In the genomic region with DNA sequence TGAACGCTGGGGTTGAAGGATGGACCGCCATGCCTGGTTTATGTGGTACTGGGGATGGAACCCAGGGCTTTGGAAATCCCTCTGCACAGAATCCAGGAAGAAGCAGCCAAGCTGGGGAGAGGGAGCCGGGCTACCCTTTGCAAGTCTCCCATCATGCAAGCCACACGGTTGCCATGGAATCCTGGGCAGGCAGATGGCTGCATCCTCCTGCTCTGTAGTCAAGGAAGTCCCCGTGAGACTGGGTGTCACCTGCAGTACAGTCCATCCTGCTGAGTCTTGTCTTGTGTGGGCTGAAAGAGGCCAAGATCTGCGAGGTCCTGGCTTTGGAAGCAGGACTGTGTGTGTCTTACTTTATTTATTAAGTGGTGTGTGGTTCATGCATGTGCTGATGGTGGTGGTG, we compare ENCODE assay signal across 16 mouse cellular contexts.
DNase-seq lines count a peak whose midpoint lies in the region; ATAC-seq lines count a peak whose summit lies in the region.
"Had no signal": no experiment of that assay in that cellular context is flagged by ENCODE, and none has a peak within 500 bp of the region (broad histone marks: within the 10 kb centered on the region; RNA-seq: fewer than 3 reads in every experiment).

No protein-coding gene starts in this region.

- ATAC-seq in frontal cortex, adult (ENCODE audit: low TSS enrichment) = peak; percentile 41
- ATAC-seq in erythroblast, adult 5-6 weeks (replicated peaks; ENCODE audit: low FRiP score, poor library complexity, severe bottlenecking) = no peak

- intact Hi-C loops in left cerebral cortex, postnatal 25 days (cut with DNase I) = loop anchor here (10.0 kb wide), 1 partner anchor 114 kb away; the partner anchor contains the start of gene S1pr3

- no peak for DNase-seq in frontal cortex, postnatal 25 days (ENCODE audit: low spot score in 2 of 2)
- DNase-seq in layer of hippocampus, adult 8-10 months (ENCODE audit: low spot score in 2 of 2) = peak; percentile 12 to 35
- no peak for DNase-seq in layer of hippocampus, postnatal 25 days (ENCODE audit: extremely low spot score in 1 of 2, low spot score in 1 of 2)
- peak; percentile 55 for DNase-seq in brain, adult 2 months (ENCODE audit: low read depth, low spot score)
- DNase-seq in left cerebral cortex, postnatal 25 days (ENCODE audit: low spot score in 2 of 2) = peak; percentile 25 to 28
- DNase-seq: adrenal gland, postnatal 25 days; cerebellum, adult 18-20 months; cerebellum, postnatal 25 days; embryo, embryonic 11 days; heart, adult 18-20 months; kidney, adult 11 months; kidney, postnatal 14 days; lung, postnatal 4 days; thymus, adult 2 months had no signal

Comparison
In these comparisons a context has a peak if more than half of its experiments do, and no peak if none do; other contexts are left out.
1. DNase-seq: peak in layer of hippocampus, adult 8-10 months (2 of 2), brain, adult 2 months (single experiment) and left cerebral cortex, postnatal 25 days (2 of 2); none in frontal cortex, postnatal 25 days (0 of 2) and layer of hippocampus, postnatal 25 days (0 of 2).